Mouse (Mus musculus) adrenal gland, postnatal 10 days (tissue): ENCODE measurements around the gene Hmcn2. TPM values are rescaled to one million over a fixed set of nuclear protein-coding genes. Genes with fewer than 3 reads are reported as not detected.
A peak's percentile ranks its signal among the peaks of the same experiment; 100 is the strongest.

Experiments
- DNase-seq: peaks from one replicate; pipeline ENCODE4 v3.0.0; 2021; ENCODE audit warnings: mixed read lengths
- long read RNA-seq, 2 experiments: library from polyadenylated mRNA; stranded (forward); transcript quantifications; one replicate each; pipeline ENCODE4 v2.0.0; 2021
- total RNA-seq, 2 experiments: library from RNA; stranded (reverse); gene quantifications; 2 replicates each; pipeline ENCODE4 v1.2.3; 2021

Gene Hmcn2
- 1 to 10 TPM; 6.4 to 9.4 TPM for total RNA-seq
- long read RNA-seq, experiment 1, partial matches to known transcripts = 2 of 2 reads
- long read RNA-seq, experiment 1, other reads (novel, unspliced or antisense) = 0 of 2 reads
- long read RNA-seq, experiment 2, partial matches to known transcripts = 0 of 2 reads
- long read RNA-seq, experiment 2, other reads (novel, unspliced or antisense) = 2 of 2 reads

DNA sequence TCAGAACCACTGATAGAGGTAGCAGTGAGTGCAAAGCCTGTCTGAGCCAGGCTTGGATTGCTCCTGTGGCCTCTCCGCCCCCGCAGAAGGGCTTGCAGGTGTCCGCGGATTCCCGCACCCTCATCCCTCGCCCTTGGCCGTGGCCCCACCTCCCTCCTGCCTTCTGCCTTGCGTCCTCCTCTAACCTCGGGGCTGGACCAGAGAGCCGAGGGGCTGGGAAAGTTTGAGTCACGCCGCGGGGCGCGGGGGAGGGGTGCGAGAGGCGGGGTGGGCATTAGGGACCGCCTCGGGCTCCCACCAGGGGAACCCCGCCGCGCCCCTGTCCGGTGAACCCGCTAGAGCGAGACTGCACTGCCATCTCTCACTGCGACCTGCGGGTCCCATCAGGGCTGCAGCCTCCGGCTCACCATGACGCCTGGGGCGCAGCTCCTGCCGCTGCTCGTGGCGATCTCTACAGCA, at the start of gene Hmcn2:
Hmcn2 (plus strand) TSS at position 409 of the 459 bp plus-strand sequence.
- no peak for DNase-seq

DNA sequence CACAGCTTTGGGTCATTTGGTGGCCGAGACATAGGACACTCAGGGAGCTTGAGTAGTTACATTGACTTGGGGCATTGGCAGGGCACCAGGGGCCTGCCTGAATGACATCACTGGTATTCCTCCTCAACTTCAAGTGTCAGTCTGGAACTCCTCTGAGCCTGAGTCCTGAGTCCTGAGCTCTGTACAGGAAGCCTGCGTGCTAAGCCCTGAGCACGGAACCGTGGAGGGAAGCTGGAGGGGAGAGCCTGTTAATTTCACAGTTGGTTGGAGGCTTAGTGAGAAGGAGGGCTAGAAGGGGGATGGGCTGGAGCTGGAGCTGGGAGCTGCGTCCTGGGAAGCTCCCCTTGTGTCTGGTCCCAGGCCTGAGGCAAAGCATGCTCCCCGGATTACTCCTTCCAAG, 46.8 kb upstream of the Hmcn2 start:
- DNase-seq = no peak

GRCm38 (mm10) chr2:31268631-31269030, 45.6 kb upstream of the Hmcn2 start:
- no peak for DNase-seq

DNA sequence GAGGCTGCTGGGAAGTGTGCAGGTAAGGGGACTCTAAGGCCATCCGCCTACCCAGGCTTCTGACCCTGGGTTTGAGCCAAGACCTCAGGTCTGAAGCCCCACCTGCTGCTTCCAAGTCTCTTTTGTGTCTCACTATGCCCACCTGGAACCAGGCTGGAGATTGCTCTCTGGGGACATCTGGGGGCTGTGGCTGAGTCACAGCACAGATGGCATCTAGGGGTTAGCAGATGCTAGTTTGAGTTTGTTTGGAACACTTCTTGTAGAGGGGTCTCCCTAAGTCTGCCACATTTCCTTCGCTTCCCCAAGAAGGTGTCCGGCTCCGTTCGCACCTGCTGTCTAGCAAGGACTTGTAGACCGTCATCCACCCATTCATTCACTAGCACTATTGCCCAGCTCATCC, 45.0 kb upstream of the Hmcn2 start:
- no peak for DNase-seq

DNA sequence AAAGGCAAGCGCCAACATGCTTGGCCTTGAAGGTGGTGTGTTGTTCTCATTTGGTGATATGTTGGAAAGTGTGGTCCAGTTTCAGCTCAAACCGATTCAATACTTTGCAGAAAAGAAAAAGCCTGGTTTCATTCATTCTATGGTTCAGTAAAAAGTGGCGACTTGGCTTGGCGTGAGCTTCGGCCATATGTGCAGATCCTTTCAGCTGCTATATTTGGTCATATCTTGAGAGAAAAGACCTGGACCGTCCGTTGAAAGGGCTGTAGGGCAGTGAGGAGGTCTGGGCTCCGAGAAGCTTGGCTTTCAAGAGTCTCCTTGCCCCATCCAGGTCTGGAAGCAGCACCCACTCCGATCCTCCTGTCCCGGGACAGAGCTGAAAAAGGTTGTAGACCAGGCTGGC, 44.4 kb upstream of the Hmcn2 start:
- DNase-seq = no peak

DNA sequence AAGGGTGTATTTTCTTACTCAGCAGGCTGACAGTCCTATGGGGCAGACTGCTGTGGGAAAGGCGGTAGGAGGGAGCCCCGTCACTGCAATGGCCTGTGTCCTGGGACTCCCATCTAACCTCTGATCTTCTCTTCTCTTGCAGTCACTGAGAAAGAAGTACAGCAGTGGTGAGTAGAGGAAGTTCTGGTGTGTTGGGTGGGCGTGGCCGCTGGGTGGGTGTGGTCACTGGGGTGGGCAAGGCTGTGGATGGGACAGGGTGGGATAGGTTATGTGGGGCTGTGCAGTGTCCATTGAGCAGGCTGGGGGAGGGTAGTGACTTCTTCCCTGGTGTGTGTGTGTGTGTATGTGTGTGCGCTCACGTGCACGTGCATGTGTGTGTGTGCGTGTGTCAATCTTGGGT, 43.7 kb upstream of the Hmcn2 start:
- DNase-seq = no peak

DNA sequence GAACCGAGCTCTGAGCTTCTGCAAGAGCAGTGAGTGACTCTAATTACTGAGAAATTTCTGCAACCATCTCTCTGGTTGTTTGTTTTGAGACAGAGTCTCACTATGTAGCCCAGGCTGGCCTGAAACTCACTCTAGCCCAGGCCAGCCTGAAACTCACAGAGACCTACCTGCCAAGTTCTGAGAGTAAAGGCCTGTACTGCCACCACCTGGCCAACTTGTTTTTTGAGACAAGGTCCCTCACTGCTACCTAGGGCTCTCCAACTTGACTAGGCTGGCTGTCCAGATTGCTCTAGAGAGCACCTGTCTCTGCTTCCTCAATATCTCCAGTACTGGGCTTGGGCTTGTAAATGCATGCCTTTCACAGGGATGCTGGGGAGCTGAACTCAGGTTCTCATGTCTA, 43.1 kb upstream of the Hmcn2 start:
- DNase-seq = no peak

- no peak for DNase-seq
Observed at GRCm38 (mm10) chr2:31274993-31275392, 39.2 kb upstream of the Hmcn2 start.

DNA sequence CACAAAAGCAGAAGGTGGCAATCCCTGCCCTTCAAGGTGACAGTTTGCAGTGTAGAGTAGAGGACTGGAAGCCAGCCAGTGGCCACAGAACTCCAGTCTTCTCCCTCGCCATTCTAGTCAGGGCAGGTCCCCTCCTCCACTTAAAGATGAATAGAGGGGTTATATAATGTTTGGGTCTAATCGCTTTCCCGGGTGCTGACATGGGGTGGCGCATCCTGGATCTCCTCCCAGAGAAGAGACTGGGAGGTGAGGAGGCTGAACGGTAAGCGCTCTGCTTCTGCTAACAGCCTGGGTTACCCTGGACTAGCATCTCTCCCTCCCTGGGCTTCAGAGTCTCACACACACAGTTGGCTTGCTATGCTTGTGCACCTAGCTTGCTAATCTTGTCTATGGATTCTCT, 36.4 kb upstream of the Hmcn2 start:
- DNase-seq = no peak

DNA sequence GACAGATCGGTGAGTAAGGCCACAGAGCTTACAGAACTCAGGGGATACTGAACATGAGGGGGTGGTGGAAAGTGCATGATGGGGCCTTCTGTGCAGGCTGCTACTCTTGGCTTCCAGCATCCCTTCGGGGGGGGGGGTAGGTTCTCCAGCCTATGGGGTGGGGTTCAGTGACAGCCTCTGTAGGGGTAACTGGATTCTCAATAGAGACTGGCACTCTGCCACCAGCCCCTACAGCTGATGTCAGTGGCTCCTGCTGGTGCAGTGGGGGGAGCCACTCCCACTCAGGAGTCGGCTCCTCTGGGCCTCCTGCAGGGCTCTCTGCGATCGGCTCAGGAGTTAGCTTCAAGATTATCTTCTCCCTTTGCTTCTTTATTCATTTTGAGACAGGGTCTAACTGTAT, 35.7 kb upstream of the Hmcn2 start:
- no peak for DNase-seq

DNA sequence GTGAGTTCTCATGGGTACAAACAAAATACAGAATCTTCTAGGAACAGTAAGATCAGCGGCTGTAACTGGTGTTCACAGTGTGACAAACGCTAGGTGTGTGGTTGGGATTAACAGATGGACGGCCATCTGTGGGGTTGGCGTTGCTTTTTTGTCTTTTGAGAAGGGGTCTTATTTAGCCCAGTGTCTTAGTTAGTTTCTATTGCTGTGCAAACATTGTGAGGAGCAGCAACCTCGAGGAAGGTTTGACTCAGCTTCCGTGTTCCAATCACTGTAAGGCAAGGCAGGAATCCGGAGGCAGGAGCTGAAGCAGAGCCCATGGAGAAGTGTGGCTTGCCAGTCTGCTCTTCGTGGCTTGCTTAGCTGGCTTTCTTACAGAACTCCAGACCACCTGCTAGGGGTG, 33.1 kb upstream of the Hmcn2 start:
- DNase-seq = no peak

GRCm38 (mm10) chr2:31282266-31282665, 31.9 kb upstream of the Hmcn2 start:
- DNase-seq = no peak

DNA sequence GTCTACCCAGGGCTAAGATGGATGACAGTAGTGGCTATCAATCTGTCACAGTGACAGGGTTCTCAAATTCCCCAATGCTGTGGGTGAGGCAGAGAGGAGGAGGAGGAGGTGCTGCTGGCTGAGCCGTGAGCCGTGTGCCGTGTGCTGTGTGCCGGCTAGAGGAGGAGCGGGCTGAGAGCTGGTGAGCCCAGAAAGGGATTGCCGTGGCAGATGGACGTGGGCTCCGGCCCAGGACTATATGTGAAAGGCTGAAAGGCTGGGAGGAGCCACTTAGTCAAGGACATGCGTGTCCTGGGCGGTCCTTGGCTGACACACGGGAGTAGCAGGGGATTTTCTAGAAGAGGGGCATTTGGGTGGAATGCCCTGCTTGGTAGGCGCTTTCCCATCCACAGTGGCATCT, 31.3 kb upstream of the Hmcn2 start:
- DNase-seq = no peak

GRCm38 (mm10) chr2:31284531-31284930, 29.7 kb upstream of the Hmcn2 start:
- no peak for DNase-seq

DNA sequence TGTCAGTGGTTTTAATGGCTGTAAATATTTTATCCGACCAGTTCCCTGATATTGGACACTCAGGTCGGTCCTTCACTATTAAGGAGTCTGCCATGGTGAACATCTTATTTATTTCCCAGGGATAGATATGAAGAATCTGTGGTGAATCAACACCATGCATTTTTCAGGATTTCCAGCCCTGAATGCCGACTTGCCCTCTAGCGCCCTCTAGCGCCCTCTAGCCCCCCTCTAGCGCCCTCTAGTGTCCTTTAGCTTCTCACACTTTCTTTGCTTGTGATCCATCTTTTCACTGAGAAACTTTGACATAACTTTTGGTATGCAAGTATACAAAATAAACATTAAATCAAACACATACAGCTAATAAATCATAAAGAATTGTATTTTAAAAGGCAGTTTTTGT, 22.8 kb upstream of the Hmcn2 start:
- DNase-seq = peak; percentile 84

- DNase-seq = peak; percentile 85
Observed at GRCm38 (mm10) chr2:31294985-31295384, 19.2 kb upstream of the Hmcn2 start.

DNA sequence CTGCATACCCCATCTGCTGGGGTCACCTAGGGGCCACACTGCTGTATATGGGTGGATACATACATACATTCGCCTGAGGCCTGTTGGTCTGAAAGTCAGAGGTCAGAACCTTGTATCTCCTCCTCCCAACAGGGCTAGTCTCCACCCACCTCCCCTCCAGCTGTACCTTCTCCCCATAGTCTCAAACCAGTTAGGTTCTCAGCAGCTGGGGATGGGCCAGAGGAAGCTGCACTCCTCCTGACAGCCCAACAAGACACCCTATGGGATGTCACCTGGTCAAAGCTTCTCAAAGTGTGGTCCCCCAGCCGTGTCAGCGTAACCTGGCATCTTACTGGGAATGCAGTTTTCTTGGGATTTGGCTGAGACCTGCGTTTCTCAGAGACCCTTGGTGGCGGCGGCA, 17.8 kb upstream of the Hmcn2 start:
- DNase-seq = no peak

GRCm38 (mm10) chr2:31297602-31298268, 16.5 kb upstream of the Hmcn2 start:
- DNase-seq = peak; percentile 69

- DNase-seq = peak; percentile 28
Observed at GRCm38 (mm10) chr2:31298814-31299213, 15.4 kb upstream of the Hmcn2 start.

- no peak for DNase-seq
Observed at GRCm38 (mm10) chr2:31299266-31299665, 14.9 kb upstream of the Hmcn2 start.

DNA sequence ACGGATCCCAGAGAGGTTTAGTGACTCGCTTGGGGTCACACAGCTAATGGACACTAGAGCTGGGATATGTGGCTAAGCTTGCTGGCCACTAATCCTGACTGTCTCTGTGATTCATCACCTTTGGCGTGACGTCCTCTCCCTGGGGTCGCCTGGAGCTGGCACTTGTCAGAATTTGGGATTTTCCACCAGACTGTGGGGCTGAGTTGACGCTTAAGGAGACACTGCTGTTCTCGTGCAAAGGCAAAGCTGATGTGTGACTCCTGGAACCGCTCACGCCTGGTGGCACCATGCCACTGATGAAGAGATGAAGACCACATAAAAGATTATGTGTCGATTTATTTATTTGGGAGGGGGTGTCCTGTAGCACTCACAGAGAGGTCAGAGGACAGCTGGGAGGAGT, 14.2 kb upstream of the Hmcn2 start:
- no peak for DNase-seq

DNA sequence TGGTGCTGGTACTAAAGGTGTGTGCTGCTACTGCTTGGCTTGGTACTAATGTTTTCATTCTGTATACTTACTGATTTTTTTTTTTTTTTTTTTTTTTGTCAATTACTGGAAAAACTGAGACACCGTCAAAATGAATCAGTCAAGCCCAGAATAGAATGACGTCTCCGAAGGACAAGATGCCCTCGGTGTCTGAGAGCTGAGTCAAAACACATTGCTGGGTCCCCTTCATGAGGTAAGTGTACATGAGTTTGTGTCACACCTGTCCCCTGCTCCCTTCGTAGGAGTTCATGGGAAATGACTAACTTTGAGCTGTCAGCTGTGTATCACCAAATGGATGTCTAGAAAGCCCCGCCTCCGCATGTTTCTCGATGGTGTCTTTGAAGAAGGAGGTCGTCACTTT, 11.0 kb upstream of the Hmcn2 start:
- DNase-seq = no peak

DNA sequence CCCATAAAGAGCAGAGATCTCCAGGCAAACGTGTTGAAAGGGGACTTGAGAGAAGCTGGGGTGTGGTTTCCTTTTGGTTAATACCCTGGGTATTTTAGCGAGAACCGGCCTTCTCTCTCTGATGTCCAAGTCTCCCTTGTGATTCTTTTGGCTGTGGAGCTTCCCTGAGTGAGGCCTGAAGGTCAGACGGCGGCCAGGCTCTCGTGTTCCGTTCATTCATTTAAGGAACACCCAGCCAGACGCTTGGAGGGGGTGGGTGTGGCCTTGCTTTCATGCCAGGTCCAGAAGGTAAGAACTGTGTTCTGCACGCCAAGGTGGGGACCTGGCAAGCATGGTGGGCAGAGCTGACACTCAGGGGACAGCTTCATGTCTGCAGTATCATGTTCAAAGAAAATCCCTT, 10.0 kb upstream of the Hmcn2 start:
- no peak for DNase-seq
